Mouse (Mus musculus) c-Kit-negative CD71-positive TER-119-positive erythroid progenitor cells, embryonic 14.5 days (primary cell): Measurements from ENCODE around the gene Cdh5.
"Not testable (repeated sequence)": the region's sequence is repeated elsewhere in the genome, so short reads cannot be mapped to it uniquely, and the experiment has no call there.

ENCODE experiments used
- DNase-seq: peaks from one replicate; pipeline ENCODE4 v3.0.0-alpha.2; 2013; ENCODE audit warnings: low read depth, low spot score

Gene Cdh5

GRCm38 (mm10) chr8:104090993-104091900 is 10.2 kb upstream of the Cdh5 start:
- not testable (repeated sequence) for DNase-seq

- no peak for DNase-seq
Observed at GRCm38 (mm10) chr8:104093336-104093735, 8.1 kb upstream of the Cdh5 start.

GRCm38 (mm10) chr8:104095595-104095994 is 5.8 kb upstream of the Cdh5 start:
- no peak for DNase-seq

GRCm38 (mm10) chr8:104096644-104097043 is 4.8 kb upstream of the Cdh5 start:
- no peak for DNase-seq

GRCm38 (mm10) chr8:104098671-104099346 is 2.6 kb upstream of the Cdh5 start:
- no peak for DNase-seq

GRCm38 (mm10) chr8:104099347-104100099 is 1.9 kb upstream of the Cdh5 start:
- no peak for DNase-seq

- not testable (repeated sequence) for DNase-seq
Observed at GRCm38 (mm10) chr8:104100724-104101123, 701 bp upstream of the Cdh5 start.

GRCm38 (mm10) chr8:104103462-104103861 is 2.0 kb downstream of the Cdh5 start:
- DNase-seq, result no peak

- DNase-seq, result no peak
Observed at GRCm38 (mm10) chr8:104105768-104106167, 4.3 kb downstream of the Cdh5 start.

GRCm38 (mm10) chr8:104106276-104106946 is 5.0 kb downstream of the Cdh5 start:
- DNase-seq, result no peak

GRCm38 (mm10) chr8:104107111-104107510 is 5.7 kb downstream of the Cdh5 start:
- no peak for DNase-seq

GRCm38 (mm10) chr8:104108048-104108447 is 6.6 kb downstream of the Cdh5 start:
- DNase-seq, result no peak

- DNase-seq, result no peak
Observed at GRCm38 (mm10) chr8:104110498-104111134, 9.2 kb downstream of the Cdh5 start.

GRCm38 (mm10) chr8:104121640-104122416 is 20.4 kb downstream of the Cdh5 start:
- DNase-seq, result no peak

- DNase-seq, result no peak
Observed at GRCm38 (mm10) chr8:104123080-104123657, 21.7 kb downstream of the Cdh5 start.

GRCm38 (mm10) chr8:104124534-104124933 is 23.1 kb downstream of the Cdh5 start:
- DNase-seq, result no peak

- no peak for DNase-seq
Observed at GRCm38 (mm10) chr8:104127160-104127883, 25.9 kb downstream of the Cdh5 start.

GRCm38 (mm10) chr8:104130916-104131315 is 29.5 kb downstream of the Cdh5 start:
- no peak for DNase-seq

GRCm38 (mm10) chr8:104131414-104131975 is 30.1 kb downstream of the Cdh5 start:
- no peak for DNase-seq
